In the genomic region with DNA sequence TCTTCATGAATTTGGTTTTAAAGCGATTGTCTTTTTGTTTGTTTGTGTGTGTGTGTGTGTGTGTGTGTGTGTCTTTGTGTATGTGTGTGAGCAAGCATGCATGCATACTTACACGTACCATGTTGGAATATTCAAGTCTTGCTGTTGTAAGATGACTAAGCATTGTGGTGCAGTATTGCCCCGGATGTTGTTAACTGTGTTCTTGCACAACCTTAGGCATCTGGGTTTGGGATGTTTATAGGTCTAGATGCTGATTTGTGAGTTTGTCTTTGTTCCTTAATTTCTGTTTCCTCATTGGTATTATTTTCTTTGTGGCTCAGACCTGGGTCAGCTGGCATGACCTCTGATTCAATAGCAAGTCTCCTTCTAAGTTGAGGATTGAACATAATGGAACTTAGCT, we compare ENCODE assay signal across 37 mouse cellular contexts. TPM values are rescaled to one million over a fixed set of nuclear protein-coding genes. Genes with fewer than 3 reads are reported as not detected.
"Had no signal": no experiment of that assay in that cellular context is flagged by ENCODE, and none has a peak within 500 bp of the region (broad histone marks: within the 10 kb centered on the region; RNA-seq: fewer than 3 reads in every experiment).

No protein-coding gene starts in this region.

- H3K27ac ChIP-seq: gastrocnemius, adult 2 months; heart, embryonic 10.5 days; hindbrain, embryonic 10.5 days; hindbrain, embryonic 12.5 days; hindbrain, embryonic 14.5 days; intestine, embryonic 15.5 days; limb, embryonic 13.5 days; limb, embryonic 15.5 days had no signal

- H3K9me3 ChIP-seq: heart, embryonic 10.5 days; intestine, embryonic 15.5 days; limb, embryonic 15.5 days had no signal

- H3K36me3 ChIP-seq: heart, embryonic 10.5 days; heart, embryonic 12.5 days; hindbrain, embryonic 10.5 days; hindbrain, embryonic 12.5 days; intestine, embryonic 15.5 days; limb, embryonic 13.5 days; limb, embryonic 15.5 days had no signal

- H3K4me2 ChIP-seq: heart, embryonic 12.5 days; hindbrain, embryonic 12.5 days; hindbrain, embryonic 14.5 days; intestine, embryonic 15.5 days; limb, embryonic 13.5 days; limb, embryonic 15.5 days had no signal

- H3K4me3 ChIP-seq: gastrocnemius, adult 2 months; heart, embryonic 10.5 days; heart, embryonic 12.5 days; hindbrain, embryonic 10.5 days; hindbrain, embryonic 12.5 days; intestine, embryonic 15.5 days; limb, embryonic 13.5 days; limb, embryonic 15.5 days had no signal

- H3K4me1 ChIP-seq: heart, embryonic 10.5 days; heart, embryonic 12.5 days; hindbrain, embryonic 10.5 days; hindbrain, embryonic 12.5 days; intestine, embryonic 15.5 days; limb, embryonic 13.5 days; limb, embryonic 15.5 days had no signal

- H3K27me3 ChIP-seq: heart, embryonic 12.5 days; hindbrain, embryonic 12.5 days; intestine, embryonic 15.5 days; limb, embryonic 13.5 days; limb, embryonic 15.5 days had no signal

- H3K9ac ChIP-seq: heart, embryonic 12.5 days; hindbrain, embryonic 12.5 days; hindbrain, embryonic 14.5 days; intestine, embryonic 15.5 days; limb, embryonic 13.5 days; limb, embryonic 15.5 days had no signal

- ATAC-seq: hindbrain, embryonic 16.5 days; inflammation-experienced regulatory T-cells, adult 6 months; intestine, embryonic 15.5 days; intestine, postnatal 0 days had no signal

- DNase-seq: gastrocnemius, adult 2 months; gastrocnemius, postnatal 14 days; gastrocnemius, postnatal 36 days; heart, adult 18-20 months; heart, postnatal 10 days; heart, postnatal 4 days; kidney, adult 18-20 months; kidney, adult 8-10 months; kidney, postnatal 10 days; kidney, postnatal 25 days; kidney, postnatal 4 days; layer of hippocampus, postnatal 36 days; left cerebral cortex, postnatal 4 days had no signal

RNA-seq across cellular contexts. Expression of a gene that starts 11.9 kb away (rescaled TPM):
- total RNA-seq: gastrocnemius, adult 2 months; gastrocnemius, postnatal 14 days; gastrocnemius, postnatal 36 days; heart, adult 18-20 months; heart, adult 8-10 months; heart, postnatal 25 days; heart, postnatal 4 days; layer of hippocampus, adult 8-10 months; layer of hippocampus, postnatal 14 days; layer of hippocampus, postnatal 36 days; left cerebral cortex, adult 18-20 months; left cerebral cortex, adult 8-10 months; left cerebral cortex, postnatal 10 days; left cerebral cortex, postnatal 25 days; left cerebral cortex, postnatal 4 days had no signal
- polyA plus RNA-seq: heart, embryonic 10.5 days; heart, embryonic 12.5 days; heart, embryonic 14.5 days; hindbrain, embryonic 10.5 days; hindbrain, embryonic 12.5 days; hindbrain, embryonic 14.5 days; hindbrain, embryonic 16.5 days; inflammation-experienced regulatory T-cells, adult 6 months; intestine, embryonic 15.5 days; intestine, postnatal 0 days; kidney, embryonic 14.5 days; kidney, embryonic 16.5 days; limb, embryonic 11.5 days; liver, adult 2 months had no signal
